Mouse (Mus musculus): ENCODE measurements around the gene Acadsb. TPM values are rescaled to one million over a fixed set of nuclear protein-coding genes. Genes with fewer than 3 reads are reported as not detected.

The Acadsb gene
- polyA plus RNA-seq, 1 experiment from 2014 or later, result 64.1 TPM

- H3K4me3 ChIP-seq, result no peak overlapping the region
- H3K27ac ChIP-seq (replicated peaks), result no peak overlapping the region
- no peaks in the 10 kb centered on the region for H3K9me3 ChIP-seq (replicated peaks)
- peaks cover 9% of the 10 kb centered on the region; the same call in 1 of the 2 replicates for H3K27me3 ChIP-seq (ENCODE audit: low read depth, poor library complexity, severe bottlenecking)
- peak; percentile 46 for DNase-seq (ENCODE audit: low spot score)
- H3K36me3 ChIP-seq, result no peaks in the 10 kb centered on the region
- 33% methylated on average over 8 of the region's 8 CpGs for WGBS
- H3K4me1 ChIP-seq, result peaks cover 18% of the 10 kb centered on the region
These were observed 66.7 kb downstream of the Acadsb start for GRCm38 (mm10) chr7:131477140-131477539.

- Histone ChIP-seq H3K27ac (replicated peaks) (no peak overlapping the region), H3K27me3 (ENCODE audit: low read depth, poor library complexity, severe bottlenecking) (peaks cover 9% of the 10 kb centered on the region; the same call in 1 of the 2 replicates)
These were observed 68.0 kb downstream of the Acadsb start for GRCm38 (mm10) chr7:131478403-131478802.

More at GRCm38 (mm10) chr7:131478403-131478802, 68.0 kb downstream of the Acadsb start:
- Histone ChIP-seq H3K4me3 (no peak overlapping the region), H3K4me1 (peaks cover 18% of the 10 kb centered on the region), H3K9me3 (replicated peaks) (no peaks in the 10 kb centered on the region), H3K36me3 (no peaks in the 10 kb centered on the region)
- 90% methylated on average over 5 of the region's 5 CpGs for whole genome bisulfite sequencing
- DNase-seq (ENCODE audit: low spot score), result no peak

Other genes starting within 250 kb of the Acadsb start
- not detected in 2 replicates for gene 5430419D17Rik, start 236.2 kb upstream of the Acadsb start, polyA plus RNA-seq (2016; fragmentation: Nextera tagmentation; extraction: Ambion mirVana)
- gene Cuzd1, start 88.3 kb upstream of the Acadsb start, polyA plus RNA-seq (2016; fragmentation: Nextera tagmentation; extraction: Ambion mirVana), result 0.06 TPM in 1 of 2 replicates, not detected in the other
- not detected in 2 replicates for gene Fam24b, start 81.1 kb upstream of the Acadsb start, polyA plus RNA-seq (2016; fragmentation: Nextera tagmentation; extraction: Ambion mirVana)
- not detected in 2 replicates for gene Fam24a, start 76.7 kb upstream of the Acadsb start, polyA plus RNA-seq (2016; fragmentation: Nextera tagmentation; extraction: Ambion mirVana)
- 22.9 and 24.0 TPM in 2 replicates for gene 2310057M21Rik, start 47.8 kb upstream of the Acadsb start, polyA plus RNA-seq (2016; fragmentation: Nextera tagmentation; extraction: Ambion mirVana)
- 71.7 and 76.0 TPM in 2 replicates for gene Pstk, start 39.5 kb upstream of the Acadsb start, polyA plus RNA-seq (2016; fragmentation: Nextera tagmentation; extraction: Ambion mirVana)
- 15.6 and 18.7 TPM in 2 replicates for gene Ikzf5, start 80 bp upstream of the Acadsb start, polyA plus RNA-seq (2016; fragmentation: Nextera tagmentation; extraction: Ambion mirVana)
- not detected in 2 replicates for gene Hmx3, start 132.3 kb downstream of the Acadsb start, polyA plus RNA-seq (2016; fragmentation: Nextera tagmentation; extraction: Ambion mirVana)
- 0.07 TPM in 2 replicates for gene Hmx2, start 138.2 kb downstream of the Acadsb start, polyA plus RNA-seq (2016; fragmentation: Nextera tagmentation; extraction: Ambion mirVana)
- 323 and 340 TPM in 2 replicates for gene Bub3, start 149.6 kb downstream of the Acadsb start, polyA plus RNA-seq (2016; fragmentation: Nextera tagmentation; extraction: Ambion mirVana)

Measured in midbrain, embryonic 10.5 days (tissue).